Mouse (Mus musculus): ENCODE results near the gene Kcnk6. TPM values are rescaled to one million over a fixed set of nuclear protein-coding genes. Genes with fewer than 3 reads are reported as not detected.

Kcnk6 gene
- polyA plus RNA-seq (2017; shearing (Covaris generic)): 1.6 TPM

DNA sequence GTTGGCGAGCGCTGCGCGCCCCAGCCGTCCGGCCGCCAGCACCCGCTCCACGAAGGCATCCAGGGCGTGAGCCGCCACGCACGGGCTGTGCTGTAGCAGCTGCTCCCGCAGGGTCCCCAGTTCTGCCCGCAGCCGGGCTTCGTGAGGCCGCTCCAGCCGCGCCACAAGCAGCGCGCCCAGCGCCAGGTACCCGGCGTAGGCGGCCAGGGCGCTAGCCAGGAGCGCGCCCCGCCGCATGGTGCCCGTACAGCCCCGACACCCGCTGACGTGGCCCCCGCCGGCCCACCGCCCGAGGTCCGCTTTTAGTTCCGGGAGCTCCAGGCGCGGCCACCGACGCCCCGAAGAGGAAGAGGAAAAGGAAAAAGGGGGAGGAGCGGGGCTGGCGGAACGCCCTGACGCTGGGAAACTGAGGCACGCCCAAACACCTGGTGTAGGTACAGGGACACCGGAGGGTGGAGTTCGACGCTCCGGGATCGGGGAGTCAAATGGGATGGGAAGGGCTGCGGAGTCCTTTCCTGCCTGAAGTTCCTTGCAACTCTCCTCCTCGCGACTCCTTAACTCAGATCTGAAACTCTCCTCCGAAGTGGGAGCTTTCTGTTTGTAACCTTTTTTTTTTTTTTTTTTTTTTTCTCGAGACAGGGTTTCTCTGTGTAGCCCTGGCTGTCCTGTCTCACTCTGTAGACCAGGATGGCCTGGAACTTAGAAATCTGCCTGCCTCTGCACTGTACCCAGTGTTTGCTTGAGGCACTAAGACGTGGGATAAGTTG, at the start of gene Kcnk6:
Gene Kcnk6 (minus strand): TSS at position 269 of the 767 bp plus-strand sequence.

DNA sequence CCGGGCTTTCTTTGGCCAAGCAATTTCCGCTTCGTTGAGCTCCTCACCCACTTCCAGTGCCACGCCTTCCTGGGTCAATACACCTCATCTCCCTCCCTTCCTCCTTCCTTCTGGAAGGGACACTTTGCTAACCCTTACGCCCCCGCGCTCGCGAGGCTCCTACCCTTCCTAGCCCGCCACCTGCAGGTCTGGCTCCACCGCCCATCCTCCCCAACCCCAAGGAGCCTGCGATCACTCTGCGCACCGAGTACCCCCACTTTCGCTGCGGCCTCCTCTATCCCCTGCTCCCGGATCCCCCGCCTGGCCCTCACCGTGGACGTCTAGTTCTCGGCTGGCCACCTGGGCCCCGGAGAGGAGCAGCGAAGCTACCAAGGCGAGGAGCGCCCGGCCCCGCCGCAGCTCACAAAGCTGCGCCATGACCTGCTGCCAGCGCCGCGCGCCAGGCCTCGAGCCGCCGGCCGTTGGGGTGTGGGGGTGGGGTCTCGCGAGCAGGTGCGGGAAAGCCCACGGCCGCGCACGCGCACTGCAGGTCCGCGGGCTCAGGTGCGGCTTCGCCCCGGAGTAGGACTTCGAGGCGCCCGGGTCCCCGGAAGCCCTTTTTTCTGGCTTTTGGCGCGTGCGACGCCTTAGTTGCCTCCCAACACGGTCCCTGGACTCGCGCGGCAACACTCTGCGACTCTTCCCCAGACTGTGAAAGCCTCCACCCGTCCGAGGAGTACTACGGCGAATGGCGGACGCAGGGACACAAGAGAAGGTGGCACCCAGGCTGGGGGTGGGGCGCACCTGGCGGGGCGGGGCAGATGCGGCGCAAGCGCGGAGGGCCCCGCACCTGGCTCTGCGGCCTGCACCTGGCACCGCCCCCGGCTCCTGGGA, 49.1 kb upstream of the Kcnk6 start, which contains the start of gene Spint2:
Gene Spint2 (minus strand): TSS at position 712 of the 873 bp plus-strand sequence.

DNA sequence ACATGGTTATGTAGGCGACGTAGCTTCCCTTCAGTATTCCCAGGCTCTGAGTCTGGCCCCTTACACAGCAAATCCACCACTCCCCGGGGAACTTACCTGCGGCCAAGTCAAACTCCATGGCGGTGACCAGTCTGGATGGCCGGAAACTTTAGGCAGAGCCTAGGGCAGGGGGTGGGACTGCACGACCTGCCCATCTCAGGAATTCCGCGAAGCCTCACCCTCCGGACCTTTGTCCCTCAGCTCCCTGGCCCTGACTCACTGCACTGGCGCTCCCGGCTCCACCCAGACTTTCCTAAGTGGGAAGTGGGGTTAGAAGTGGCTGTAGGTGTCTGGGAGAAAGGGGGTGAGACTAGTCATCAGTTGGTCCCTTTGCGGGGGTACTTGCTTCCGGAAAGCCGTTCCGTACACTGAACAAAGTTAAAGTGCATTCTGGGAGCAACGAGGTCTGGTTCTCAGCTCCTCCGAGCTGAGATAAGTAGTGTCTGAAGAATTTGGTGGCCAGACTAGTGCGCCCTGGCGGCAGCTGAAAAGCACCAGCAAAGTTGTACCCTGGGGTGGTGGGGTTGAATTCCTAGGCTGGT, 16.0 kb upstream of the Kcnk6 start, which contains the start of gene 2200002D01Rik:
Gene 2200002D01Rik (minus strand): TSS at position 206 of the 581 bp plus-strand sequence.

DNA sequence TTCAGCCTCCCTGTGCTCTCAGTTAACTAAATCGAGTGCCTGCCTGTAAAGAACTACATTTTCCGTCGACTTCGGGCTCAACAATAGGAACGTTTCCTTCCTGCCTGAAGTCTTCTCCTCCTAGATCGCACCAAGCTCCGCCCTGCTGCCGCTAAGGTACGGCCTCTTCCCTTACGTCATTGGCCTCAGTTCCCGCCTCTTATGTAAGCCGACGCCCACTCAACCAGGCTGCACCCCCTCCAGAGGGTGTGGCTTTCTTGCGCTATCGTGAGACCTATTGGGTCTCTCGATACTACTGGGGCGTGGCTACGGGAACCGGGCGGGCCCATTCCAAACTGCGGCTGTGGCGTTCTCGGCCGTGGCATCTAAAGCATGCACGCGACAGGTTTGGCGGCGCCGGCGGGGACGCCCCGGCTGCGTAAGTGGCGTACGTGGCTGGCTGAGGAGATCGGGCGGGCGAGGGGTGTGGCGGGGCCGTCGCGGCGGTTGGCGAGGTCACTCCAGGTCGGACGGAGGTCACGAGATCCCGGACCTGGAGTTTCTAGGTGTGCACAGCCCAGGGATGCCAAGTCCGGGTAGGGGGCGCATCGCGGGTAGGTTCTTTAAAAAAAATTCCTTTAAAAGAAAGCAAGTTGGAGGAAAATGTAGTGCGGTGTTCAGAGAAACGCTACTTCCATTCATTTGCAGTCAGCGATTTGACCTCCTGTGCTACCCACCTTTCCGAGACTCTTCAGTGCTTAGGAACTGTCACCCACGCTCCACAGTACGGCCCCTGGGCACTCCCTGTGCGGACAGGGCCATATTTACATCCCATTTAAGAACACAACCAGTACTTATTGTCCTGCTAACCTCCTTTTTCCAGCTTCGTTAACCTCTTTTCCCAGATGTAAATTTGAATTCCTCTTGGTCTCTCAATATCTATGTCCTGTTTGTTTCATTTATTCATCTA, 6.0 kb upstream of the Kcnk6 start, which contains the start of gene Yif1b:
Gene Yif1b (plus strand): TSS at position 311 of the 949 bp plus-strand sequence.

DNA sequence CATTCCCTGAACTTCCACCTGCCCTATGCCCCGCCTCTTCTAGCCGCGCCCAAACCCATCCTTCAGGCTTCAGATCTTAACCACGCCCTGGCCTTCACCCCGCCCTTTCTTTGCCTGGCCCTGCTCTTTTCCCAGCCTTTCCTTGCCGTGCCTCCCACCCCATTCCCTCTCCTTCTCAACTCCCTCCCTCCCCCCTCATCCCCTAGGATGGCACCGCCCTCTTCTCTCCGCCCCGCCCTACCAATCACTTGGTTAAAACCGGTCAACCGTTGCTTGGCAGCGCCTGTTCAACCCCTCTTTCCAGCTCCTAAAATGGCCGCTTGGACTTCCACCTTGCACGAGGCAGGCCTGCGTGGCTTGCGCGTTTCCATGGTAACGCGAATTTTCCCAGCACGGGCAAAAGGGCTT, 18.6 kb downstream of the Kcnk6 start, which contains the start of gene Catsperg1:
Gene Catsperg1 (minus strand): TSS at position 361 of the 408 bp plus-strand sequence.

DNA sequence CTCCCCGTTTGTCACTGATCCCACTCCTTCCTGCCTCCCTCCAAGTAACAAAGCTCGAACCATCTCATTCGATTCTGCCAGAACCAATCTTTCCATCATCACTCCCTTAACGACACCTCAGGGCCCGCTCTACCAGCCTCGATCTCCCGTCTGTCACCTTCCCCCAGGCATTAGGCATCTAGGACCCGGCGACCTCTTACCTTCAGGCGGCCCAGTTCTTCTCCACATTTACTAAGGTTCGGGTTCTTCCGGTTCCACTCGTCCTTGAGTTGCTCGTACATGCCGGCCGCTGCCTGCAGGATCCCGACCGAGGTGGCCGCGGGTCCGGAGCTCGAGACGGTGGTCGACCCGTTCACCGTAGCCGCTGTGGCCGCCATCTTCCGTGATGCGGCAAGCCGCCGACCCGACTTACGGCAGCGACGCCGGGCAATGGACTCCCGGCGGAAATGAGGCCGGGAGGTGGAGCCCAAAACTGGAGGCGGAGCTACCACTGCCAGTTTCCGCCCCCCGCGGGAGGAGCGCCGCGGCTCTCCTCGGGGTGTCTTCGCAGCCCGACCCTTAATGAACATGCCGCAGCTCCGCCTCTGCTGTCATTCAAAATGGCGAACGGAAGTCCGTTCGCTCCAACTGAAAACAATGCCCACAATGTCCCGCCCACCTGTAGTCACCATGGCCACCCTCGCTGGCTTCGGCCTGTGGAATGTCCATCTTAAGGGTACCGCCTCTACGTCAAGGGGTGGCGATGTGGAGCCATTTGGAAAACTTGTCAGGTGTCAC, 52.0 kb downstream of the Kcnk6 start, which contains the start of gene Psmd8:
Gene Psmd8 (minus strand): TSS at position 625 of the 777 bp plus-strand sequence.

Other genes starting within 250 kb of the Kcnk6 start
- gene Ryr1, start 107.3 kb downstream of the Kcnk6 start, polyA plus RNA-seq (2017; shearing (Covaris generic)): 1.2 TPM
- gene Rasgrp4, start 97.7 kb downstream of the Kcnk6 start, polyA plus RNA-seq (2017; shearing (Covaris generic)): 0.29 TPM
- 43.6 TPM for gene Fam98c, start 76.3 kb downstream of the Kcnk6 start, polyA plus RNA-seq (2017; shearing (Covaris generic))
- not detected for gene Ggn, start 62.3 kb downstream of the Kcnk6 start, polyA plus RNA-seq (2017; shearing (Covaris generic))
- not detected for gene Spred3, start 62.1 kb downstream of the Kcnk6 start, polyA plus RNA-seq (2017; shearing (Covaris generic))
- 173 TPM for gene Psmd8, start 51.8 kb downstream of the Kcnk6 start, polyA plus RNA-seq (2017; shearing (Covaris generic))
- gene Catsperg1, start 18.5 kb downstream of the Kcnk6 start, polyA plus RNA-seq (2017; shearing (Covaris generic)): 1.4 TPM
- gene Yif1b, start 5.8 kb upstream of the Kcnk6 start, polyA plus RNA-seq (2017; shearing (Covaris generic)): 49.7 TPM
- 0.79 TPM for gene 2200002D01Rik, start 16.0 kb upstream of the Kcnk6 start, polyA plus RNA-seq (2017; shearing (Covaris generic))
- gene Spint2, start 49.4 kb upstream of the Kcnk6 start, polyA plus RNA-seq (2017; shearing (Covaris generic)): 130 TPM
- not detected for gene Ppp1r14a, start 56.8 kb upstream of the Kcnk6 start, polyA plus RNA-seq (2017; shearing (Covaris generic))
- not detected for gene Dpf1, start 71.4 kb upstream of the Kcnk6 start, polyA plus RNA-seq (2017; shearing (Covaris generic))

Measured in effector memory CD4-positive, alpha-beta T cell, adult 7 months (primary cell).